Mouse (Mus musculus) A20 (cell line): ENCODE measurements around the gene Gm10358.
"Not testable (repeated sequence)": the region's sequence is repeated elsewhere in the genome, so short reads cannot be mapped to it uniquely, and the experiment has no call there.

Experiments
- DNase-seq: peaks from one replicate; pipeline ENCODE4 v3.0.0-alpha.2; 2011; ENCODE audit warnings: low read depth, low spot score

Gm10358 gene

GRCm38 (mm10) chr8:75406489-75406888 lies at the start of gene Gm10358:
Gm10358 (minus strand) TSS chr8:75406589.
- DNase-seq, result no peak

- no peak for DNase-seq
Observed at GRCm38 (mm10) chr8:75448394-75448793, 42.0 kb upstream of the Gm10358 start, which contains the start of gene Iqcm. Iqcm (plus strand) TSS chr8:75448694.

GRCm38 (mm10) chr8:75415696-75416095 lies 9.3 kb upstream of the Gm10358 start:
- not testable (repeated sequence) for DNase-seq

GRCm38 (mm10) chr8:75384770-75385290 lies 21.6 kb downstream of the Gm10358 start:
- DNase-seq, result no peak

- DNase-seq, result no peak
Observed at GRCm38 (mm10) chr8:75375530-75376123, 30.8 kb downstream of the Gm10358 start.

- no peak for DNase-seq
Observed at GRCm38 (mm10) chr8:75372006-75372405, 34.4 kb downstream of the Gm10358 start.
